ENCODE assay signal across 14 mouse cellular contexts in genomic region chr9:64572629-64573190, GRCm38 (mm10).
DNase-seq lines count a peak whose midpoint lies in the region; ATAC-seq lines count a peak whose summit lies in the region.
"Had no signal": no experiment of that assay in that cellular context is flagged by ENCODE, and none has a peak within 500 bp of the region (broad histone marks: within the 10 kb centered on the region; RNA-seq: fewer than 3 reads in every experiment).

No protein-coding gene starts in this region.

- 0 out of 2 replicates have a peak, but pooled peaks cover 6% of the 10 kb centered on the region for H3K9me3 ChIP-seq in liver, embryonic 13.5 days (replicated peaks)
- no peaks in the 10 kb centered on the region for H3K9me3 ChIP-seq in liver, embryonic 12.5 days (replicated peaks)
- H3K9me3 ChIP-seq: hindbrain, embryonic 12.5 days had no signal

- no peak overlapping the region for H3K4me3 ChIP-seq in liver, embryonic 13.5 days (replicated peaks)
- no peak overlapping the region for H3K4me3 ChIP-seq in liver, embryonic 12.5 days
- H3K4me3 ChIP-seq: hindbrain, embryonic 12.5 days; myocyte had no signal

- no peak for ATAC-seq in cerebellum, adult (ENCODE audit: insufficient number of reproducible peaks, low FRiP score, low TSS enrichment)
- ATAC-seq in liver, embryonic 13.5 days (ENCODE audit: low read depth), result no peak
- ATAC-seq in liver, embryonic 12.5 days, result no peak

- DNase-seq in cerebellum, postnatal 10 days, result peak; percentile 41 to 42
- DNase-seq in liver, embryonic 13.5 days, result no peak
- DNase-seq in heart, postnatal 4 days, result peak; percentile 43
- peak; percentile 15 to 40 for DNase-seq in lung, postnatal 4 days
- no peak for DNase-seq in ovary, postnatal 10 days (ENCODE audit: low spot score)
- DNase-seq in urinary bladder, postnatal 4 days (ENCODE audit: low spot score in 2 of 2), result no peak
- DNase-seq: cerebellum, adult 11 months; kidney, adult 11 months; kidney, postnatal 4 days had no signal

- peak overlapping the region; percentile 62 for H3K27ac ChIP-seq in liver, embryonic 13.5 days
- no peak overlapping the region for H3K27ac ChIP-seq in liver, embryonic 12.5 days
- H3K27ac ChIP-seq: hindbrain, embryonic 12.5 days had no signal

- H3K36me3 ChIP-seq in liver, embryonic 13.5 days, result no peaks in the 10 kb centered on the region
- no peaks in the 10 kb centered on the region for H3K36me3 ChIP-seq in liver, embryonic 12.5 days
- H3K36me3 ChIP-seq: hindbrain, embryonic 12.5 days had no signal

- no peak overlapping the region for H3K4me2 ChIP-seq in liver, embryonic 13.5 days
- H3K4me2 ChIP-seq in liver, embryonic 12.5 days, result no peak overlapping the region
- H3K4me2 ChIP-seq: hindbrain, embryonic 12.5 days had no signal

- H3K9ac ChIP-seq in liver, embryonic 13.5 days, result no peak overlapping the region
- no peak overlapping the region for H3K9ac ChIP-seq in liver, embryonic 12.5 days
- H3K9ac ChIP-seq: hindbrain, embryonic 12.5 days had no signal

- H3K4me1 ChIP-seq in liver, embryonic 13.5 days (replicated peaks), result peaks cover 58% of the 10 kb centered on the region
- H3K4me1 ChIP-seq in liver, embryonic 12.5 days, result peaks cover 61% of the 10 kb centered on the region

- 68% methylated on average over 7 of the region's 7 CpGs for WGBS in liver, embryonic 13.5 days (ENCODE audit: insufficient replicate concordance)
- 69% methylated on average over 7 of the region's 7 CpGs for WGBS in liver, embryonic 12.5 days (ENCODE audit: insufficient replicate concordance)

- no peaks in the 10 kb centered on the region for H3K27me3 ChIP-seq in liver, embryonic 13.5 days
- no peaks in the 10 kb centered on the region for H3K27me3 ChIP-seq in liver, embryonic 12.5 days (replicated peaks)
- H3K27me3 ChIP-seq: CH12.LX; hindbrain, embryonic 12.5 days had no signal

Comparison
In these comparisons a context has a peak if more than half of its experiments do, and no peak if none do; other contexts are left out.
1. DNase-seq: peak in cerebellum, postnatal 10 days (2 of 2), heart, postnatal 4 days (single experiment) and lung, postnatal 4 days (2 of 2); none in liver, embryonic 13.5 days (single experiment), ovary, postnatal 10 days (single experiment) and urinary bladder, postnatal 4 days (0 of 2).